Mouse (Mus musculus) kidney, postnatal 10 days (tissue): ENCODE results near the gene Nlrp14.
"Not testable (repeated sequence)": the region's sequence is repeated elsewhere in the genome, so short reads cannot be mapped to it uniquely, and the experiment has no call there.

ENCODE experiments used
- DNase-seq: peaks from one replicate; pipeline ENCODE4 v3.0.0; 2021; ENCODE audit warnings: mixed read lengths

Gene Nlrp14

GRCm38 (mm10) chr7:107166690-107167089 is at the start of gene Nlrp14:
Gene Nlrp14, plus strand, starts transcription at chr7:107166990.
- DNase-seq = no peak

- not testable (repeated sequence) for DNase-seq
These were observed 35.8 kb upstream of the Nlrp14 start, which contains the start of gene Olfr715 for GRCm38 (mm10) chr7:107130983-107131382. Gene Olfr715, minus strand, starts transcription at chr7:107131083.

GRCm38 (mm10) chr7:107138027-107138426 is 28.8 kb upstream of the Nlrp14 start, which contains the start of gene Olfr716:
Gene Olfr716, plus strand, starts transcription at chr7:107138327.
- not testable (repeated sequence) for DNase-seq

- no peak for DNase-seq
These were observed 13.6 kb downstream of the Nlrp14 start for GRCm38 (mm10) chr7:107180406-107180805.

- DNase-seq = peak; percentile 43
These were observed 35.0 kb downstream of the Nlrp14 start for GRCm38 (mm10) chr7:107201817-107202216.

GRCm38 (mm10) chr7:107207843-107208242 is 41.1 kb downstream of the Nlrp14 start:
- DNase-seq = no peak

- DNase-seq = no peak
These were observed 42.5 kb downstream of the Nlrp14 start, which contains the start of gene Rbmxl2 for GRCm38 (mm10) chr7:107209204-107209860. Gene Rbmxl2, plus strand, starts transcription at chr7:107209445.

- DNase-seq = peak; percentile 28
These were observed 43.4 kb downstream of the Nlrp14 start for GRCm38 (mm10) chr7:107210126-107210576.

- peak; percentile 11 for DNase-seq
These were observed 48.9 kb downstream of the Nlrp14 start for GRCm38 (mm10) chr7:107215723-107216122.

- DNase-seq = no peak
These were observed 50.1 kb downstream of the Nlrp14 start for GRCm38 (mm10) chr7:107216845-107217244.

GRCm38 (mm10) chr7:107236854-107237253 is 70.1 kb downstream of the Nlrp14 start:
- DNase-seq = no peak

- no peak for DNase-seq
These were observed 70.7 kb downstream of the Nlrp14 start for GRCm38 (mm10) chr7:107237498-107237897.

GRCm38 (mm10) chr7:107241371-107241883 is 74.6 kb downstream of the Nlrp14 start:
- DNase-seq = no peak
